Mouse (Mus musculus) G1E (cell line): ENCODE measurements around the gene Dars2.

Source experiments
- CTCF ChIP-seq: IDR thresholded peaks from 2 replicates; pipeline ENCODE4 v1.5.1; 2012; ENCODE audit warnings: low read depth, low read length, inconsistent platforms, mixed read lengths
- GATA1 ChIP-seq: IDR thresholded peaks from 2 replicates; pipeline ENCODE4 v1.6.1; 2012; ENCODE audit warnings: borderline replicate concordance, low read length, inconsistent platforms, mixed read lengths
- POLR2AphosphoS5 ChIP-seq: IDR thresholded peaks from 2 replicates; pipeline ENCODE4 v1.6.1; 2012; ENCODE audit warnings: low read depth, low read length, inconsistent platforms; ENCODE audit not compliant: insufficient replicate concordance

DNA sequence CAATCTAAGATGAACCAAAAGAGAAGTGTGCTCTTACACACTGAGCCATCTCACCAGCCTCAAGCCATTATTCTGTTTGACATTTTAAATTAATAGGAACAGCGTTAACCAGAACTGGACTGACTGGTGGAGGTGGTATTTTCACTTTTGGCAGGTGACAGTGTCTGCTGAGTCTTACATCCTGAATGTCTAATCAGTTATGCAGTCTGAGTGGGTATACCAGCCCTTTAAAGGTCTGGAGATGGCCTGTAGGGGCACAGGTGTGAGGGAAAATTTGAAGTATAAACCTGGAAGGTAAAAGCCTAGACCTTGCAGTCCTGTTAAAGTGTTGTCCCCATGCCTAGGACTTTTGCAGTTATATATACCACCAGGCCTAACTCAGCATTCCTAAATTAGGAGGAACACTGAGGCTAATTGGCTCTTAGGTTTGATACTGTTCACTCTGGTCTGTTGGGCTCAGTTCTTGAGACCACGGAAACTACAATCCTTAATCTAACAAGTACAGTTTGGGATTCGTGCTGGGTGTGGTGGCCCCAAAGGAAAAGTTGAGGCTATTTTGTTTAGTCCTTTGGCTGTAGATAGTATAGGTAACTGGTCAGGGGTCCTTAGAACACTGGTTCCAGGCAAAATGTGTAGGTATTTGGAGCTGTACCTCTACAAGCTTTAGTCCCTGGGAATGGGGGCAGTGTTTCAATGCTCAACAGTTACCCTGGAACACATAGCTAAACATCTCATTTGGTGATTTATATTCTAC, 31.3 kb downstream of the Dars2 start:
- TF ChIP-seq CTCF: no peak
- TF ChIP-seq POLR2AphosphoS5: no peak
- no peak for TF ChIP-seq GATA1
